Comparison of ENCODE assay signal across 9 mouse cellular contexts in the genomic region with DNA sequence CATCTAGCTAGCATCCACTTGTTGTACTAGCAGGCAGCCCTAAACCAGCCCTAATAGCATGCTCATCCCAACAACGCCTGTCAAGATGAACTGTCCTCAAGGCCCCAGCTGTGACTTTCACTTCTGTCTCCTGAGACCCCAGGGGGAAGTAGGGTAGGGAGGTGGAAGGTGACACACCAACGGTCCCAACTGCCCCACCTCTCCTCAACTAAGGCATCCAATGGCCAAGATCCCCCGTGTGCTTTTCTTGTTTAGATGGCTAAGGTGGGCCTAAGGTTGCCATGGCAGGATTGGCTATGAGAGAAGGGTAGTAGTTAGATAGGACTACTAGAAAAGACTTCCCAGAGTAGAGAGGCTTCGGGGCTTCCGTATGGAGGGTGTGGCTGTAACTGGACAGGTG. TPM values are rescaled to one million over a fixed set of nuclear protein-coding genes. Genes with fewer than 3 reads are reported as not detected.
A peak's percentile ranks its signal among the peaks of the same experiment; 100 is the strongest.
DNase-seq lines count a peak whose midpoint lies in the region; ATAC-seq and TF ChIP-seq lines count a peak whose summit lies in the region.
"Had no signal": no experiment of that assay in that cellular context is flagged by ENCODE, and none has a peak within 500 bp of the region (broad histone marks: within the 10 kb centered on the region; RNA-seq: fewer than 3 reads in every experiment).

No protein-coding gene starts in this region.

- no peak overlapping the region for H3K4me2 ChIP-seq in hindbrain, postnatal 0 days (ENCODE audit: low read depth, low read length)
- no peak overlapping the region for H3K4me2 ChIP-seq in hindbrain, embryonic 11.5 days (replicated peaks; ENCODE audit: low read depth, low read length)
- no peak overlapping the region for H3K4me2 ChIP-seq in intestine, embryonic 15.5 days (replicated peaks)
- H3K4me2 ChIP-seq: hindbrain, embryonic 15.5 days had no signal

- peaks cover 76% of the 10 kb centered on the region for H3K4me1 ChIP-seq in hindbrain, postnatal 0 days (ENCODE audit: insufficient read depth, low read length)
- peaks cover 51% of the 10 kb centered on the region for H3K4me1 ChIP-seq in hindbrain, embryonic 11.5 days (replicated peaks; ENCODE audit: control insufficient read depth, insufficient read depth, low read length)
- peaks cover 70% of the 10 kb centered on the region for H3K4me1 ChIP-seq in bone marrow macrophage, adult 2 months (ENCODE audit: control insufficient read depth, insufficient read depth, low read length)
- H3K4me1 ChIP-seq in intestine, embryonic 15.5 days (replicated peaks): peaks cover 79% of the 10 kb centered on the region
- H3K4me1 ChIP-seq in lung, adult 2 months (ENCODE audit: control insufficient read depth, insufficient read depth, low read length): peaks cover 73% of the 10 kb centered on the region

- WGBS in hindbrain, postnatal 0 days: 86% methylated on average over 5 of the region's 5 CpGs
- 87% methylated on average over 5 of the region's 5 CpGs for WGBS in hindbrain, embryonic 11.5 days
- 85% methylated on average over 5 of the region's 5 CpGs for WGBS in intestine, embryonic 15.5 days
- 70% methylated on average over 5 of the region's 5 CpGs for WGBS in lung, adult 2 months

- no peak overlapping the region for H3K4me3 ChIP-seq in hindbrain, postnatal 0 days (ENCODE audit: low read length)
- H3K4me3 ChIP-seq in hindbrain, embryonic 11.5 days (ENCODE audit: low read depth, low read length): no peak overlapping the region
- no peak overlapping the region for H3K4me3 ChIP-seq in bone marrow macrophage, adult 2 months (ENCODE audit: insufficient read depth, low read length)
- H3K4me3 ChIP-seq in intestine, embryonic 15.5 days (replicated peaks): no peak overlapping the region
- H3K4me3 ChIP-seq in lung, adult 2 months (replicated peaks; ENCODE audit: extremely low read depth, low read depth, low read length): no peak overlapping the region
- H3K4me3 ChIP-seq: hindbrain, embryonic 15.5 days had no signal

- ATAC-seq in hindbrain, postnatal 0 days: no peak
- no peak for ATAC-seq in hindbrain, embryonic 11.5 days (ENCODE audit: low FRiP score)
- no peak for ATAC-seq in intestine, embryonic 15.5 days

- TF ChIP-seq CTCF in hindbrain, postnatal 0 days (IDR thresholded peaks at IDR 0.05; ENCODE audit: low read depth): no peak
- no peak for TF ChIP-seq CTCF in bone marrow macrophage, adult 2 months (IDR thresholded peaks at IDR 0.05; ENCODE audit: low read depth, low read length)
- TF ChIP-seq CTCF in lung, adult 2 months (IDR thresholded peaks at IDR 0.05; ENCODE audit: insufficient read depth, low read length): no peak

- TF ChIP-seq POLR2A in bone marrow macrophage, adult 2 months (IDR thresholded peaks at IDR 0.05; ENCODE audit: borderline replicate concordance, low read depth, low read length): no peak
- TF ChIP-seq POLR2A in lung, adult 2 months (IDR thresholded peaks at IDR 0.05; ENCODE audit: borderline replicate concordance, extremely low read depth, low read depth, low read length): no peak

- H3K9ac ChIP-seq in hindbrain, postnatal 0 days (replicated peaks; ENCODE audit: low read length): no peak overlapping the region
- no peak overlapping the region for H3K9ac ChIP-seq in hindbrain, embryonic 11.5 days (ENCODE audit: low read depth, low read length)
- H3K9ac ChIP-seq in intestine, embryonic 15.5 days: no peak overlapping the region
- H3K9ac ChIP-seq: hindbrain, embryonic 15.5 days had no signal

- peak overlapping the region; percentile 80; the same call in 1 of the 2 replicates for H3K27ac ChIP-seq in hindbrain, postnatal 0 days
- no peak overlapping the region for H3K27ac ChIP-seq in hindbrain, embryonic 11.5 days (ENCODE audit: low read depth, low read length)
- H3K27ac ChIP-seq in bone marrow macrophage, adult 2 months (ENCODE audit: insufficient read depth, low read depth, low read length): peak overlapping the region; percentile 2
- peak overlapping the region; percentile 49; the same call in 1 of the 2 replicates for H3K27ac ChIP-seq in intestine, embryonic 15.5 days

- H3K27me3 ChIP-seq in hindbrain, postnatal 0 days (ENCODE audit: insufficient read depth, low read length): no peaks in the 10 kb centered on the region
- H3K27me3 ChIP-seq in hindbrain, embryonic 11.5 days (ENCODE audit: control insufficient read depth, insufficient read depth, low read length): no peaks in the 10 kb centered on the region
- H3K27me3 ChIP-seq in intestine, embryonic 15.5 days (replicated peaks): no peaks in the 10 kb centered on the region
- H3K27me3 ChIP-seq: hindbrain, embryonic 15.5 days had no signal

- H3K9me3 ChIP-seq in hindbrain, postnatal 0 days (ENCODE audit: low read length): no peaks in the 10 kb centered on the region
- H3K9me3 ChIP-seq in hindbrain, embryonic 11.5 days (ENCODE audit: control insufficient read depth, low read length): no peaks in the 10 kb centered on the region
- no peaks in the 10 kb centered on the region for H3K9me3 ChIP-seq in intestine, embryonic 15.5 days
- H3K9me3 ChIP-seq: hindbrain, embryonic 15.5 days had no signal

- no peaks in the 10 kb centered on the region for H3K36me3 ChIP-seq in hindbrain, postnatal 0 days (ENCODE audit: insufficient read depth, low read length)
- H3K36me3 ChIP-seq in hindbrain, embryonic 11.5 days (ENCODE audit: control insufficient read depth, insufficient read depth, low read length): no peaks in the 10 kb centered on the region
- H3K36me3 ChIP-seq in intestine, embryonic 15.5 days: no peaks in the 10 kb centered on the region
- H3K36me3 ChIP-seq: hindbrain, embryonic 15.5 days had no signal

- DNase-seq in hindbrain, postnatal 0 days (ENCODE audit: low spot score): no peak
- DNase-seq in hindbrain, embryonic 11.5 days (ENCODE audit: low spot score): no peak
- DNase-seq in spleen, adult 12 weeks (ENCODE audit: low spot score): peak; percentile 22
- no peak for DNase-seq in gastrocnemius, postnatal 4 days (ENCODE audit: low spot score in 2 of 2)
- DNase-seq in lung, adult 2 months: no peak
- DNase-seq: cerebellum, adult 9-11 months had no signal

RNA-seq across cellular contexts. Expression of gene Mef2d, which starts 6.2 kb away (rescaled TPM):
- total RNA-seq in hindbrain, postnatal 0 days (2014; rRNA removed): 44.0 and 50.3 TPM in 2 replicates
- 13.4 and 19.2 TPM in 2 replicates for polyA plus RNA-seq in hindbrain, postnatal 0 days (2015; fragmentation: Nextera tagmentation; extraction: Ambion mirVana)
- polyA plus RNA-seq in hindbrain, embryonic 11.5 days (2014; fragmentation: Nextera tagmentation; extraction: Ambion mirVana): 12.0 and 12.3 TPM in 2 replicates
- polyA plus RNA-seq in bone marrow macrophage, adult 2 months (2012; ENCODE audit: insufficient read depth, insufficient read length, missing spikeins): 84.5 and 98.1 TPM in 2 replicates
- 19.7 and 20.8 TPM in 2 replicates for polyA plus RNA-seq in intestine, embryonic 15.5 days (2015; fragmentation: Nextera tagmentation; extraction: Ambion mirVana)
- total RNA-seq in gastrocnemius, postnatal 4 days (2021): 100 to 1,000 TPM; 160 to 174 TPM
- 87.0 and 94.3 TPM in 2 replicates for polyA plus RNA-seq in lung, adult 2 months (2012; rRNA removed)
